Mouse (Mus musculus): ENCODE data around the gene Bst2. TPM values are rescaled to one million over a fixed set of nuclear protein-coding genes. Genes with fewer than 3 reads are reported as not detected.

Bst2 gene
- polyA plus RNA-seq, 1 experiment: 17.3 TPM

GRCm38 (mm10) chr8:71497077-71497645 is 40.1 kb downstream of the Bst2 start:
- no peak overlapping the region for H3K4me3 ChIP-seq (replicated peaks; ENCODE audit: insufficient read depth, low read depth, low read length)
- H3K27ac ChIP-seq (ENCODE audit: insufficient read depth, low read length): peak overlapping the region; percentile 84
- WGBS: 88% methylated on average over 1 of the region's 1 CpGs
- H3K4me1 ChIP-seq (ENCODE audit: control insufficient read depth, insufficient read depth, low read length): peaks cover 28% of the 10 kb centered on the region
- DNase-seq: peak; percentile 52 to 84
- TF ChIP-seq CTCF (IDR thresholded peaks at IDR 0.05; ENCODE audit: borderline replicate concordance, insufficient read depth, low read depth, low read length) (no peak), POLR2A (IDR thresholded peaks at IDR 0.05; ENCODE audit: borderline replicate concordance, insufficient read depth, low read length) (no peak)
- H3K27me3 ChIP-seq (ENCODE audit: control insufficient read depth, insufficient read depth, low read length): no peaks in the 10 kb centered on the region

DNA sequence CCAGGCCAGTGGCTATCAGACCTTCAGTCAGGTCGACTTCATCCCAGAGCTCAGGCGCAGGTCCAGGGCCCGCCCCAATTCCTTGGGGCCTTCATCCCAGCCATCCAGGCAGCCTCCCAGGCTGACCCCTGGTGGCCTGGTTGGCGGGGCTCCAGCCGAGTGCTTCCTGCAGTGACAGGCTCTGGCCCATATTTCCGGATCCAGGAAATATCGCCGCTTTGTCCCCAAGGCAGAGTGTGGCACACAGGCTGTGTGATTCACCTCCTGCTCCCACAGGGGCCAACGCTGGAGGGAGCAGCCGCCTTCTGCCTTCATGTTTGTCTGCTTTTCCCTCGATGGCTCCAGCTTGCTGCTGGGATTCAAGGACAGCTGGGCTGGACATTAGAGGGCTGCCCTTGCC is 40.8 kb downstream of the Bst2 start:
- no peaks in the 10 kb centered on the region for H3K27me3 ChIP-seq (ENCODE audit: control insufficient read depth, insufficient read depth, low read length)
- no peak overlapping the region for H3K4me3 ChIP-seq (replicated peaks; ENCODE audit: insufficient read depth, low read depth, low read length)
- TF ChIP-seq POLR2A (IDR thresholded peaks at IDR 0.05; ENCODE audit: borderline replicate concordance, insufficient read depth, low read length) (no peak), CTCF (IDR thresholded peaks at IDR 0.05; ENCODE audit: borderline replicate concordance, insufficient read depth, low read depth, low read length) (no peak)
- H3K27ac ChIP-seq (ENCODE audit: insufficient read depth, low read length): peak overlapping the region; percentile 84
- 6% methylated on average over 11 of the region's 11 CpGs for WGBS
- peaks cover 28% of the 10 kb centered on the region for H3K4me1 ChIP-seq (ENCODE audit: control insufficient read depth, insufficient read depth, low read length)
- DNase-seq: peak; percentile 83 to 86

DNA sequence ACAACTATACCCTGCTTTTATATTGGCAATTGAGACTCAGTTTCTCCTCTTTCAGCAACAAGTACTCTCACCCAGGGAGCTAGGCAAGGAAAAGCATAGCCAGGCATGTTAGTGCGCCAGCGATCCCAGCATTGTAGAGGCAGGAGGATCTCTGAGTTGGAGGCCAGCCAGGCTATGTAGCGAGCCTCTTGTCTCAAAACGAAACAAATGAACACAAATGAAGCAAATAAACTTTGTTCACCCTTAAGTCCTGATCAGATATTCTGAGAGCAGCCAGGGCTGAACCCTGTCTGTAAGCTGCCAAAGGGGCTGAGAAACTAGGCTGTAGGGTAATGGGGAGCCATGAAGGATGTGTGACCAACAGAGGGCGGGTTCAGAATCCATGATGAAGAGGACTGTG is 41.4 kb downstream of the Bst2 start:
- 81% methylated on average over 5 of the region's 5 CpGs for WGBS
- H3K27ac ChIP-seq (ENCODE audit: insufficient read depth, low read length): peak overlapping the region; percentile 84
- DNase-seq: peak in 1 of 2 experiments; percentile 35

GRCm38 (mm10) chr8:71495039-71495438 is 42.2 kb downstream of the Bst2 start:
- WGBS: 5% methylated on average over 16 of the region's 16 CpGs

More for the DNA sequence above, 41.4 kb downstream of the Bst2 start:
- H3K4me1 ChIP-seq (ENCODE audit: control insufficient read depth, insufficient read depth, low read length): peaks cover 28% of the 10 kb centered on the region
- no peak overlapping the region for H3K4me3 ChIP-seq (replicated peaks; ENCODE audit: insufficient read depth, low read depth, low read length)
- no peaks in the 10 kb centered on the region for H3K27me3 ChIP-seq (ENCODE audit: control insufficient read depth, insufficient read depth, low read length)
- TF ChIP-seq POLR2A (IDR thresholded peaks at IDR 0.05; ENCODE audit: borderline replicate concordance, insufficient read depth, low read length) (no peak), CTCF (IDR thresholded peaks at IDR 0.05; ENCODE audit: borderline replicate concordance, insufficient read depth, low read depth, low read length) (no peak)

GRCm38 (mm10) chr8:71488454-71488853 is 48.8 kb downstream of the Bst2 start:
- H3K27ac ChIP-seq (ENCODE audit: insufficient read depth, low read length): no peak overlapping the region
- H3K27me3 ChIP-seq (ENCODE audit: control insufficient read depth, insufficient read depth, low read length): no peaks in the 10 kb centered on the region
- DNase-seq: peak; percentile 88 to 93
- H3K4me3 ChIP-seq (replicated peaks; ENCODE audit: insufficient read depth, low read depth, low read length): peak overlapping the region; percentile 68
- WGBS: under 1% methylated on average over 22 of the region's 22 CpGs
- TF ChIP-seq POLR2A (IDR thresholded peaks at IDR 0.05; ENCODE audit: borderline replicate concordance, insufficient read depth, low read length) (peak; percentile 47; the same call in 1 of the 2 replicates), CTCF (IDR thresholded peaks at IDR 0.05; ENCODE audit: borderline replicate concordance, insufficient read depth, low read depth, low read length) (no peak)
- H3K4me1 ChIP-seq (ENCODE audit: control insufficient read depth, insufficient read depth, low read length): peaks cover 9% of the 10 kb centered on the region

More at GRCm38 (mm10) chr8:71495039-71495438, 42.2 kb downstream of the Bst2 start:
- no peaks in the 10 kb centered on the region for H3K27me3 ChIP-seq (ENCODE audit: control insufficient read depth, insufficient read depth, low read length)
- peaks cover 28% of the 10 kb centered on the region for H3K4me1 ChIP-seq (ENCODE audit: control insufficient read depth, insufficient read depth, low read length)
- TF ChIP-seq CTCF (IDR thresholded peaks at IDR 0.05; ENCODE audit: borderline replicate concordance, insufficient read depth, low read depth, low read length) (peak; percentile 82), POLR2A (IDR thresholded peaks at IDR 0.05; ENCODE audit: borderline replicate concordance, insufficient read depth, low read length) (no peak)
- no peak overlapping the region for H3K4me3 ChIP-seq (replicated peaks; ENCODE audit: insufficient read depth, low read depth, low read length)
- no peak overlapping the region for H3K27ac ChIP-seq (ENCODE audit: insufficient read depth, low read length)
- peak; percentile 85 to 88 for DNase-seq

- Histone ChIP-seq H3K4me3 (replicated peaks; ENCODE audit: insufficient read depth, low read depth, low read length) (peak within 1 kb of the TSS; percentile 68), H3K27ac (ENCODE audit: insufficient read depth, low read length) (peak within 1 kb of the TSS; percentile 18; the same call in 1 of the 2 replicates), H3K4me1 (ENCODE audit: control insufficient read depth, insufficient read depth, low read length) (peaks cover 9% of the 10 kb centered on the region), H3K27me3 (ENCODE audit: control insufficient read depth, insufficient read depth, low read length) (no peaks in the 10 kb centered on the region)
- no peak for TF ChIP-seq CTCF (IDR thresholded peaks at IDR 0.05; ENCODE audit: borderline replicate concordance, insufficient read depth, low read depth, low read length)
- TF ChIP-seq POLR2A (IDR thresholded peaks at IDR 0.05; ENCODE audit: borderline replicate concordance, insufficient read depth, low read length): no peak
- peak; percentile 82 for DNase-seq
- WGBS: under 1% methylated on average over 33 of the region's 33 CpGs
Measured at GRCm38 (mm10) chr8:71487691-71488445, 49.4 kb downstream of the Bst2 start, which contains the start of gene Gtpbp3. Gene Gtpbp3 (plus strand): TSS chr8:71488103.

- Histone ChIP-seq H3K27ac (ENCODE audit: insufficient read depth, low read length) (peak overlapping the region; percentile 64), H3K4me1 (ENCODE audit: control insufficient read depth, insufficient read depth, low read length) (peaks cover 9% of the 10 kb centered on the region), H3K4me3 (replicated peaks; ENCODE audit: insufficient read depth, low read depth, low read length) (peak overlapping the region; percentile 48), H3K27me3 (ENCODE audit: control insufficient read depth, insufficient read depth, low read length) (no peaks in the 10 kb centered on the region)
- TF ChIP-seq CTCF (IDR thresholded peaks at IDR 0.05; ENCODE audit: borderline replicate concordance, insufficient read depth, low read depth, low read length): no peak
- no peak for TF ChIP-seq POLR2A (IDR thresholded peaks at IDR 0.05; ENCODE audit: borderline replicate concordance, insufficient read depth, low read length)
- 7% methylated on average over 7 of the region's 7 CpGs for WGBS
- peak in 1 of 2 experiments; percentile 40 for DNase-seq
Measured at GRCm38 (mm10) chr8:71486136-71486529, 51.1 kb downstream of the Bst2 start.
